Mouse (Mus musculus) thymus, postnatal 14 days (tissue): ENCODE measurements around the gene Gm27021.

Experiments
- DNase-seq: peaks from one replicate; pipeline ENCODE4 v3.0.0; 2021

Gm27021 gene

GRCm38 (mm10) chr8:120594571-120594970 is 73.3 kb downstream of the Gm27021 start:
- peak; percentile 38 for DNase-seq

GRCm38 (mm10) chr8:120591587-120592292 is 76.1 kb downstream of the Gm27021 start:
- DNase-seq: no peak

- DNase-seq: no peak
Observed at GRCm38 (mm10) chr8:120589921-120590320, 78.0 kb downstream of the Gm27021 start.

DNA sequence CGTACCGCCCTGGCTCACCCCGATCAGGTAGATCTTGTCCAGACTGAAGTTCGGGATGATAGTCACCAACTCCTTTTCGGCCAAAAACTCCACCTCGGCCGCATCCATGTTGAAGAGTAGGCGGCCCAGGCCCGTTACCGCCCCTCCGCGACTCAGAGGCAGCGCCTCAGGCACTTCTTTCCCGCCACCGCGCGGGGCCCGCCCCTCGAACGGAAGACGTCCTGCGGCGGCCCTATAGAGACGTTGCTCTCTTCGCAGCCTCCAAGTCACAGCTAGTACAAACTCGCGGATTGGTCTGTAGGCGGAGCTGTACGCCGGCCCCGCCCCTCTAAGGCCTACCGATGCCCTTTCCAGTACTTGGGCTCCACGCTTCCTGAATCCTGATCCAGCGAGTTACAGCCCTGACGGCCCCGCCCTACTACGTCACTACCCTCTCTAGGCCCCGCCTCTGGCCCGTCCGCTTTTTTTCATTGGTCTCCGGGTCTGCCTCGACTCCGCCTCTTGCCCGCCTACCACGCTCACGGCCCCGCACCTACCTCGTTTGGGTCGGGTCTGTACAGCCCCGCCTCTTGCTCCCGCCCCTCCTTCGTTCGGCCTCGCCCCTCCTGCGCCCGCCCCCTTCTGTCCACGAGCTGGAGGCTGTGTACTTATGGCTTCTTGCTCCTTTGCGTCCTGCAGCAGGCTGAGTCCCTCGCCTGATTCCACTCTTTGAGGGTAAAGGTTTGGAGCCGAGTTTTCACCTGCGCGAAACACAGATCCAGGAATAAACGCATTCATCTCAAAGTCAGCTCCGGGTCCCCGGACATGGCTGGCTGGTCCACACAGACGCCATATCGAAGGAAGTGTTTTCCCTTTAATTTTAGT is 78.7 kb downstream of the Gm27021 start, which contains the start of gene Gins2:
Gins2 (minus strand) TSS at position 397 of the 864 bp plus-strand sequence.
- DNase-seq: peak; percentile 99

DNA sequence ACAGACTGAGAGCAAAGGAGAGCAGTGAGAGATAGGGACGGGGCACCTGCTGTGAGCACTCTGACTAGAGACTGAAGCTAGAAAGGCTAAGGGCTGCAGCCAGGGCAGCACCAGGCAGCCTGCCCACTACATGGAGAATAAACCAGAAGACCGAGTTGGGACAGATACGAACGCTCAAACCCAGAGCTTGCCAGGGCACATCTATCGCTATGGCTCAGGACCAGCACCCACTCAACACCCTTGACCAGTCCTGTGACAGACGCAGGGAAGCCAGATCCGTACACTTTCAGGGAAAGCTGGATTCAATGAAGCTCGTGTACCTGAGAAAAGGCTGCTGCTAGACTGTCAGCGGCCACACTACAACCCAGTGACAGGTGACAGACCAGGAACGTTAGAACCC is 82.4 kb downstream of the Gm27021 start:
- no peak for DNase-seq

- no peak for DNase-seq
Observed at GRCm38 (mm10) chr8:120581811-120582210, 86.1 kb downstream of the Gm27021 start.

DNA sequence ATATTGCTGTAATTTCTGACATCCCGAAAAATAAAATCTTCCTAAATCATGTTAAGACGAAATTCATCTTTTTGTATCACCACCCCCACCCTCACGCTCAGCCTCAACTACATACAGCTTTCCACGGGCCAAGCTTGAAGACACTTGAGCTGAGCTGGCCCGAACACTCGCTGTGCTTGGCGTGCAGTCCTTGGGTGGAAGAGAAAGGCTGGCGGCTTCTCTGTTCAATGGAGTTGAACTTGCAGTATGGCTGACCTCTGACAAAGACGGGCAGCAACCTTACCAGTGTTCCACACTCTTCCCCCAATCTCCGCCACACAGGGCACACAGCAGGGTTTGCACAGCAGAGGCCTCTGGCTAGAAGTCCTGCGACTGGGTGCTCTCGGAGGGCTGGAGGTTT is 86.5 kb downstream of the Gm27021 start:
- no peak for DNase-seq

DNA sequence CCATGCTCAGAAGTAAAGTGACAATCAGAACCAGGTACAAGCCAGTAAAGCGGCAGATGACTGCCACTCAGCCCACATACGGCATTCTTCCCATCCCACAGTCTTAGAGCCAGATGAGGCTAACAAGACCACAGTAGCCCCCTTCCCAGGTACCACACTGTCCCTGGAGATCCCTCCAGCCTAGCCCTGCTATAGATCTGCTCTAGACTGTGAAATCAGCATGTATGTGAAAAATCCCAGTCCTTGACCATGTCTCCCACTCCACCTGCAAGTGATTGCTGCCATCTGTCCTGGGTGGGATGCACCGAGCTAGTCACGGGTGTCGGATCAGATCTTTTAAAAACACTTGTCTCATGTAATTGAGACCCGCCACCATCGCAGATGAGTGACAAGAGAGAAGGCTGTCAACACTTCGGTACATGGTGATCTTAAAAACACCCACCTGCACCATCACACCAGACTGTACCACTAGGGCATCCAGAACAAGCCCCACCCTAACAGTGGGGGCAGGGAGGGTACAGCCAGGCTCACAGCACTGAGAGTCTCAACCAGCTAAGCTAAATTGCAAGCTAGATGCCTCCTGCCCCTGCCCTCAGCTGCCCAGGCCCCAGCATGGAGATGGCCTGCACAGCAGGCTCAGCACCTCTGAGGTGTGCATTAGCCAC is 87.4 kb downstream of the Gm27021 start:
- no peak for DNase-seq

DNA sequence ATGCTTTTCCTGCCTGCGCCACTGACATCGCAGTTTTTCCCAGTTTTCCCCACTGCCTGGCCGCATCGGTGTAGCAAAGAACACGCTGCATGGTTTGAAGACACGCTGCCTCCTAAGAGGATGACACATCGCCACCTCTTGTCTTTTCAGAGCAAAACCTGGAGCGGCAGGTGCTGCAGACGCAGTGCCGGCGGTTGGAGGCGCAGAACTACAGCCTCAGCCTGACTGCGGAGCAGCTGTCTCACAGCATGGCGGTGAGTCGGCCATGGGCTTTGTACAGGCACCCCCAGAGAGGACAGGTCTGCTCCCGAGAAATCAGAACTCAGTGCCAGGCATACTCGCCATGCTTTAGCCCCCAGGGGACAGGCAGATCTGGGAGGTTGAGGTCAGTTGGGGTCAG is 90.1 kb downstream of the Gm27021 start:
- DNase-seq: no peak

GRCm38 (mm10) chr8:120575801-120576200 is 92.1 kb downstream of the Gm27021 start:
- DNase-seq: no peak

DNA sequence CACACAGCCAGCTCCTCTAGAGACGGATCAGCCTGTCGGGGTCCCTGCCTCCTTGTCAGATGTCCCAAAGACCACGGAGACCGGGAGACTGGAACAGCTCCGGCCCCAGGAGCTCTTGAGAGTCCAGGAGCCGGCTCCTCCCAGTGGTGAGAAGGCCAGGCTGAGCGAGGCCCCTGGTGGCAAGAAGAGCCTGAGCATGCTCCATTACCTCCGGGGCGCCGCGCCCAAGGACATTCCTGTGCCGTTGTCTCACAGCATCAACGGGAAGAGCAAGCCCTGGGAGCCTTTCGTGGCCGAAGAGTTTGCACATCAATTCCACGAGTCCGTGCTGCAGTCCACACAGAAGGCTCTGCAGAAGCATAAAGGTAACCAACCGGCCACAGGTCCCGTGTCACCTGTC is 92.9 kb downstream of the Gm27021 start:
- no peak for DNase-seq

DNA sequence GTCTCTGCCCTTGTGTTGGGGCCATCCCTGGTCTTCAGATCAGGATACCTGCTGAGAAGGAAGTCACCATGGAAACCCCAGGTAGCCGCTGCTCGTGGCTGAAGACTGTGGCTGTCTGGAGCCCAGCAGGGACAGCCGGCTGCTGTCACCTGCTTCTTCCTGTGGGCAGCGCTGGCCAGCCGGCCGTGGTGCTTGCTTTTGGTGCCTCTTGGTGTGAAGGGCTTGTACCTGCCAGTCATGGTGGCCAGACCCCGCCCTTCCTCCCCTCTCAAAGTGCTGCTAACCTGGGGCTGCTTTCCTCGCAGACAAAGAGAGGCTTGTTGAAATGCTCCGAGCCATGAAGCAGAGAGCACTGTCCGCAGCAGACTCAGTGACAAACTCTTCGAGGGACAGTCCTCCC is 94.0 kb downstream of the Gm27021 start:
- DNase-seq: no peak

DNA sequence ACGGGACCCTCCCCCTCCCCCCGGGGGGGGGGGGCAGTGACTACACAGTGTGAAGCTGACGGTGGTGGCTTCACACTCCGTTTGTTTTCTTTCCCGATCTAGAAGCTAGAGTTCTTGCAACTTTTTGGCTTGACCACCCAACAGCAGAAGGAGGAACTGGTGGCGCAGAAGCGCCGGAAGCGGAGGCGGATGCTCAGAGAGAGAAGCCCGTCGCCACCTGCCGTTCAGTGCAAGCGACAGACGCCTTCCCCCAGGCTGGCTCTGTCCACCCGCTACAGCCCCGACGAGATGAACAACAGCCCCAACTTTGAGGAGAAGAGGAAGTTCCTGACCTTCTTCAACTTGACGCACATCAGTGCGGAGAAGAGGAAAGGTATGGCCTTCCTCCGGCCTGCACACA is 95.3 kb downstream of the Gm27021 start:
- no peak for DNase-seq

DNA sequence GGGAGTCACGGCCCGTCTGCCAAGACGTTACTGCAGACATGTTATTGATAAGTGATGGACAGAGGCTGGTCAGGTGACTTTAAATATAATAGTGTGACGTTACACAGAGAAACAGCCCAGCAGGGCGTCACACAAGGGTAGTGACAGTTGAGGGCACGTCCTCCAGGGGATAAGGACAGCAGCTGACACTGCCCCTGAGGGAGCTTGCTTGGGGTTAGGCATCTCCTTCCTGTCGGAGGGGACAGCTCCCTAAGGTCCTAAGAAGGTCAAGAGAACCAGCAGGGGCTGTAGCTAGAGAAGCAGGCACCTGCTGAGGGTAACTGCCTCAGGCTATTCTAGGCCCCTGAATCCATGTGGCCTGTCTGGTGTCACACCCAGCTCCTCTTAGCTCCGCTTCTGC is 96.3 kb downstream of the Gm27021 start:
- no peak for DNase-seq

- DNase-seq: peak; percentile 84
Observed at GRCm38 (mm10) chr8:120569939-120570715, 97.8 kb downstream of the Gm27021 start.

- DNase-seq: no peak
Observed at GRCm38 (mm10) chr8:120569123-120569522, 98.8 kb downstream of the Gm27021 start.

- DNase-seq: no peak
Observed at GRCm38 (mm10) chr8:120568164-120568798, 99.6 kb downstream of the Gm27021 start.

- no peak for DNase-seq
Observed at GRCm38 (mm10) chr8:120567731-120568130, 100.1 kb downstream of the Gm27021 start.

DNA sequence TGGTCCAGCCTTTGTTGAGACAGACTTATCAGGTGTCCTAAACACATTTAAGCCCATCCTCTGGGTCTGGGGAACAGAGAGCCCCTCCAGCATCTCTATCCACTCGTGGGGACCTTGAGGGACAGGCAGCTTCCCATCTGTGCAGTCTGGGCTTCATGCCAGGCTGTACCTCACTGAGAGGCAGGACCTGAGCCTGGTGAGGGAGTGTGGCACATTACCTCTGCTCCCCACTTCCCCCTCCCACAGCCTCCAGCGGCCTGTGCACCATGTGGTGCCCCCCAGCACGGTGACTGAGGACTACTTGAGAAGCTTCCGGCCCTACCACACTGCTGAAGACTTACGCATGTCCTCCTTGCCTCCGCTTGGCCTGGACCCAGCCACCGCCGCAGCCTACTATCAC is 101.2 kb downstream of the Gm27021 start:
- DNase-seq: no peak

- DNase-seq: no peak
Observed at GRCm38 (mm10) chr8:120565151-120565711, 102.6 kb downstream of the Gm27021 start.

- no peak for DNase-seq
Observed at GRCm38 (mm10) chr8:120563851-120564837, 103.7 kb downstream of the Gm27021 start.
